Mouse (Mus musculus) c-Kit-positive CD71-positive TER-119-negative erythroid progenitor cells, embryonic 14.5 days (primary cell): ENCODE measurements around the gene Stx6.

Experiments
- DNase-seq: peaks from one replicate; pipeline ENCODE4 v3.0.0-alpha.2; 2013; ENCODE audit warnings: low read depth

The Stx6 gene

DNA sequence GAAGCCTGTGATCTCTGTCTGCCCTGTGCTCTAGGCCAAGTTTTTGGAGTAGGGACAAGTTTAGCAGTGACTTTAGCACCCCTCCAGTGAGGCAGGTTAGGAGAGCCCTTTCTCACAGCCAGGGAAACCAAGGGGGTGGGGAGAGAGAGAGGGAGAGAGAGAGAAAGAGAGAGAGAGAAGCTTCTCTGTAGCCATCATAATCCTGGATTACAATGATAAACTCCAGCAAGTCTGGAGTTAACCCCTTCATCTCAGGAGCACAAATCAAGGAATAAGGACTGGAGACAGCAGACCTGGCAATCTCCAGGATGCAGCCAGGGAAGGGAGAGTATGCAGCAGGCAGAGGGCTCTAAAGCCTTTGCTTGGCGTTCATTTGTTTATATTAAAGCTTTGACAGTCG is 77.1 kb downstream of the Stx6 start:
- no peak for DNase-seq

GRCm38 (mm10) chr1:155236306-155237024 is 78.0 kb downstream of the Stx6 start:
- no peak for DNase-seq

DNA sequence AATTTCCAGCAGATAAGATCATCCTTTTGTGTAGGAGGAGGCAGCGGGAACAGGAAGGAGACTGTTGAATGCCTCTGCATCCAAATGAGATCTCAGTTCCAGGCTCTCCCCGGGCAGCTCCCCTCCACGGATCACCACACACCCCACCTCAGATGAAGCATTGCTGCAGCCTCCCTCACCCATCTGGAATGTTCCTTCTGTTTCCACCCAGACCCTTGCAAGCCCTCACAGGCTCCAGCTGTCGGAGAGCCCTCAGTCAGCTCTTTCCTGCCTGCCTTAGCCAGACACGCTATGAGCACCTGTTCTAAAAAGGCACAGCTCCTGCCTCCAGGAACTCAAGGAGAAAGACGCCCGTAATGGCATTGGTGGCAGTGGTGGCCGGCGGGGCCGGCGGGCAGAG is 78.9 kb downstream of the Stx6 start:
- DNase-seq: no peak

DNA sequence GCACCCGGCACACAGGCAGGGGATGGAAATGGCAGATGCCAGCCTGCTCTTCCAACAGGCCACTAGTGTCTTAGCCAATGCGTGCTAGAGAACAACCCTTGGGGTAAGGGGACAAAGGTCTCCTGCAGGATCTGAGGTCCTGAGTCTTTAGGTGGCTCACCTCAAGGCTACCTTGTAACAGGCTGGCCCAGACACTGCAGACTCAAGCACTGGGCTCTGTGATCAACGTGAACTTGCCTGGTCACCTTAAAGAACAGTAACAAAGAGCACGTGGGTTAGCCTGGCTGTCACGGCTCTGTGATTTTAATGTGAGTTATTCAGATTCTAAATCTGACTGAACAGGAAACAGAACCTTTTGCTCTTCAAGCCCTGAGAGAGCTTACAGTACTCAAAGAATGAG is 79.6 kb downstream of the Stx6 start:
- DNase-seq: no peak

DNA sequence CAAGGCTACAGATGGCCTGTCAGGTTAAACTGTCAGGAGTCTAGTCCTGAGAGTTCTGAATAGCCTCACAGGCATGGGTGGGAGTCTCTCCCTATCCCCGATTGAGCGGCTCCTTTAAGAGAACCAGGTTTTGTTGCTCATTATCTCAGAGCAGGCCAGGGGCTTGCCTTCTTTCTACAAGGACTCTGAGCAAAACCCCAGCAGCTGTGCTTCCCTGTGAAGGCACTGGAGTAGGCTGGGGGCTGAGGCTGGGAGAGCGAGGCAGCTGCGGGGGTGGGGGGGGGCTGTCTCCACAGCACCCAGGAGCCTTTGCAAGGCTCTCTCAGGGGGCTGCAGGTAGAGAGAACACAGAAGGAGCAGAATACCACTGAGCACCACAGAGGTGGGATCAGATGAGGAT is 80.7 kb downstream of the Stx6 start:
- DNase-seq: no peak

DNA sequence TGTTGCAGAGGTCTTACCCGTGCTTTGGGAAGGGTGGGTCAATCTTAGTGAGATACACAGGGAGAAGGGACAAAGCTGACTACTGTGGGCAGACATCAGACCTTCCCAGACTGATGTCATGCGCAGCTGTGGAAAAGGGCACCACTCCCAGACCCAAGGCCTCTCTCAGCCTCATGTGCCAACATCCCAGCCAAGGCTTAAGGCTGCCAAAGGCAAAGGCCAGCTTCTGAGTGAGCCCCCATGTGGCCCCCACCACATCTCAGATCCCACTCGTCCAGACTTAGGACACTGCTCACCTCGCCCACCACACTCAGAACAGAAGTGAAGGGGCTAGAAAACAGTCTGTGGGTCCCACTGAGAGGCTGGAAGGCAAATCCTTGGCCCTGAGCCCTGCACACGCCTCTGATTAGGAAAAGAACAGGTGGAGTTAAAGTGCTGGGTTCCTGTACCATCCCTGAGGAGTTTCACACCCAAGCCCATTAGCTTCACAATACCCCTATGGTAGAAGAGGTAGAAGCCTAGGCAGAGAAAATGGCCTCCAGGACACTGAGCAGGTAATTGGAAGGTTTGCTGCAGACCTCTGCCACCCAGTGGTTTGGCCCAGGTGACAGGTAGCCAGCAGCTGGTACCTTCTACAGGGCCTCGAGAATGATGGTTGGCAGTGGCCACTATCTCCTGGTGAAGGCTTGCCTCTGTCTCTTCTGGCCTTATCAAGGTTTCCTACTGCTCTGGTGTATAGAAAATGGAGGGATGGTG is 81.6 kb downstream of the Stx6 start:
- DNase-seq: no peak

- DNase-seq: no peak
Measured at GRCm38 (mm10) chr1:155241701-155242487, 83.4 kb downstream of the Stx6 start.

GRCm38 (mm10) chr1:155242488-155242745 is 83.9 kb downstream of the Stx6 start:
- DNase-seq: no peak

DNA sequence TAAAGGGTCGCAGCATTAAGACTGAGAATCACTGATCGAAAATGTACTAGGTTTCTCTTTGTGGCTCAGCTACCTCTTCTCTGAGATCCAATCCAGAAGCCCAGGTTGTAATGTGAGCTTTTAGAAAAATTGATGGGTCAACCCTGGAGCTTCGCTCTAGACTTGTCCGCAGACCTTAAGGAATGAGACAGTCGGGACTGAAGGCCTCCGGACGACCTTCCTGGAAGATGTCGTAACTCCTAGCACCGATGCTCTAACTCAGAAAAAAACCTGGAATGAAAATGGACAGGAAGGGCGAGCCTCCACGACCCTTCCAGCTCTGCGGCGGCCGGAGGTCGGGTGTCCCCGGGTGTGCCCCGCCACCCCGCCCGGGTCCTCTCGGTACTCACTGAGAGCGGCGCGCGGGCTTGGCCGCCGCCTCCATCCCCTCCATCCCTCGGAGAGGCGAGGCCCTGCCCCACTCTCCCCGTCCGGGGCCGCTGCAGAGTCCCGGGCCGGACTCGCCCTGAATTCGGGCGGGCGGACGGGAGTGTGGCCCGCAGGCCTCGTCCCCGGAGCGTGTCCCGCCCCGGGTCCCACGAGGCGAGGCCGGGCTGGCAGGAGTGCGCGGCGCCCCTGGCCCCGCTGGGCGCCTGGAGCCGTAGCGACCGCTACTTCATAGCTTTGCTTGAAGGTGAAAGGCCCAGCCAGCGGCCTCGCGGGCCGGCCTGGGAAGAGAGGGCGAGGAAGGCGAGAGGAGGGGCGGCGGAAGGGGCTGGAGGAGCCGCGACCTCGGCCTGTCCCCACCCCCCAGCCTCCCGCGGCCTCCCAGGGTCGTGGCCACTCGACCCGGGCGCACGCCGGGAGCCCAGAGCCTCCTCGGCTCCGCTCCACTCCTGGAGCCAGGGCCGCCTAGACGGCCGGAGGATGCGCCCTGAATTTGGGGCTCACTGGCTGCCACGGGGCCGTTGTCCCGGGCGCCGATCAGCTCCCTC is 85.6 kb downstream of the Stx6 start, which contains the start of gene BC034090:
Gene BC034090, minus strand, starts transcription at position 648 of the 974 bp plus-strand sequence.
- DNase-seq: no peak

- DNase-seq: no peak
Measured at GRCm38 (mm10) chr1:155244771-155245211, 86.3 kb downstream of the Stx6 start.

DNA sequence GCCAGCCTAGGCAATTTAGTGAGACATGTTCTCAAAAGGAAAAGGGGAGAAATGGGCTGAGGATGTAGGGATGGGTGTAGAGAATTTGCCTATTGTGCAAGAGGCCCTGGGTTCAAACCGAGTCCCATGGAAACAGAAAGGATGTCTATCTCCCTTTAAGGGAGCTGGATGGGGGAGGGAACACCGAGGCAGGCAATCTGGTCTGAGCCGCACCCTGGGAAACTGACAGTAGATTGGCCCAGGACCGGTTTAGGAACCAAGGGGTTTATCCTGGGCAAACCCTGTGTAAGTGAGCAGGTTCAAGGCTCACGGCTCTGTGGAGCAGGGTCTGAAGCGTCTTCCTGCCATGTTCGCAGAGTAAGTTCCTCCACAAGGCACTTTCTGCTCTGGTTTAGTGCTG is 87.0 kb downstream of the Stx6 start:
- DNase-seq: no peak

DNA sequence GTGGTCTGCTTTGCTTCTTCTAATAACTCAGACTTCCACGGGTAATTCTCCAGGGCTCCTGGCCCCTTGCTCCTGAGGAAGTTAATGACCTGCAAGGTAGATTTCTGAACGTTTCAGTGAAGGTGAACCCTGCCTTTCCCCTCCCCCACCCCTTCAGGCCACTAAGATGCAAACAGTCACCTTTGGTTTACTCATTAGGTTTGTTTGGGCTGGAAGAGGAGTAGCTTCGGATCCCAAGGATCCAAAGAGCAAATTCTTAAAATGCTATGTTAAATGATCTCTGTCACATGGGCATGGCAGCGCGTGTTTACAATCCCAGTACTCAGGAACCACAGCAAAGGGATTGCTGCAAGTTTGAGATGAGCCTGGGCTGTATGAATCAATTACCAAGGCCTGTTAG is 88.9 kb downstream of the Stx6 start:
- DNase-seq: no peak

- DNase-seq: no peak
Measured at GRCm38 (mm10) chr1:155248041-155248440, 89.5 kb downstream of the Stx6 start.

DNA sequence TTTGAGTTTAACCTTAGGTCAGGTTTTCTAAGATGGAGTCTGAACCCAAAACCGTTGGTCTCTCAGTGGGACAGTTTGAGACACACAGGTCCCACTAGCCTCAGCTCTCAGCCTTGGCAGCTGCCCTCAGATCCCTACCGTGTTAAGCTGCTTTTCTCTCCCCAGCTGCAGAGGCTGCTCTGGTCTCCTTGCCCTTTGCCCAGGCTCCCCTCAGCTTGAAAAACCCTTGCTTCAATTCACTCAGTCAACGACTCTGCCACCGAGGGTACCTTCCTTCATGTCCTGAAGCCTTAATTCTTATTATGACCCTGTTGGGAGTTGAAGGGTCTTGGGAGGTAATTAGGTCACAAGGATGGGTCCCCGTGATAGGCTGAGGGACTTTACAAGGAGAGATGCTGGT is 91.4 kb downstream of the Stx6 start:
- no peak for DNase-seq

DNA sequence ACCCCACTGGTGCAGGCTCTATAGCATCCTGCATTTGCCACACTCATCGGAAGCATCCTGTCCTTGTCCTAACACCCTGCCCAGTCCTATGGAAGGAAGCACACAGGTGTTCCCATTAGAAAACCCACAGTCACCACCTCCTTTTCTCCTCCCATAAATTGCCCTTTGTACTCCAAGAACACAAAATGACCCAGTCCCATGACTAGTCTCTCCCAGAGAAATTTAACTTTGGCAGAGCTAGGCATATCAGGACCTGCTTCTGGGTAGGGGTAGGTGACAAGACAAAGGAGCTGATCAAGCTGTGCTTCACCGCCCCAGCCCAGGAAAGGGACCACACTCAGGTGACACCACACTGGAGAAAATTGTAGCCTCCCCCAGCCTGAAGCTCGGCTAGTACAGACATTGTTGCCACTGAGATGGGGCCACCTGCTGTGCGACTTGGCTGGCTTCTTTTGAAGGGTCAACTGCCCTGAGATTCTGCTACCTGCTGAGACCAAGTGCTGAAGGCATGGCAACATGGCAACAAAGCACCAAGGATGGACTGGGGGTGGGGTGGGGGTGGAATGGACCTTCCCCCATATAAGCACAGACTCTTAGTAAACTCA is 92.1 kb downstream of the Stx6 start:
- DNase-seq: no peak

DNA sequence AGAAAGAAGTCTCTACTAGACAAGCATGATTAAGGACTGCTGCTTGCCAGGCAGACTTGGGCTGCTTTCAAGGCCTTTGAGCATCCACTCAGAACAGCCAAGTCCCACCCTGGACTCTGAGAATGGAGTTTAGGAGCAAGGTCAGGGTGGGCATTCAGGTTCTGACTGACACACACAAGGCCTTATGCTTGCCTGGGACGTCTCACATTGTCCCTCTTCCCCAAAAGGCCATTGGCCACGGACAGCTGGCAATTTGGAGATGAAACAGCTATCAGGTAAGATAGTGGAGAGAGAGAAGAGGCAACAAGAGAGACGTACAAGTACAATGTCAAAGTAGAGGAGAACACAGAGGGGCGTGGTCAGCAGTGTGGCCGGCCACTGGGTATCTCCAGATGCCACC is 93.1 kb downstream of the Stx6 start:
- DNase-seq: no peak

- no peak for DNase-seq
Measured at GRCm38 (mm10) chr1:155252631-155253121, 94.2 kb downstream of the Stx6 start.

GRCm38 (mm10) chr1:155253126-155253525 is 94.6 kb downstream of the Stx6 start:
- DNase-seq: no peak

DNA sequence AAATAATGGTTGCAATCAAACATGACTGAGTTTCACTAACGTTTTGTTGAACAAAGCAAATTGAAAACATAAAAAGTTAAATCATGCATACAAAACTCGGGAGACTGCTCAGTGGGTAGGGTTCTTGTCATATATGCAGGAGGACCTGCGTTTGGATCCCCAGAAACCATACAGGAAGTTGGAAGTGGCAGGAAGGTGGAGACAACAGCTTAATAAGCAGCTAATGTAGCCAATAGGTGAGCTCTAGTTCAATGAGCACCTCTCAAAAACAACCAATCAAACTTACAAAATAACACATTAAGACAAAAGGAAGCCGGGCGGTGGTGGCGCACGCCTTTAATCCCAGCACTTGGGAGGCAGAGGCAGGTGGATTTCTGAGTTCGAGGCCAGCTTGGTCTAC is 95.8 kb downstream of the Stx6 start:
- no peak for DNase-seq
